Mouse (Mus musculus) small intestine, adult 2 months (tissue): ENCODE measurements around the gene BC037034.

Experiments
- CTCF ChIP-seq: fragments of 200-500 bp; IDR thresholded peaks from 2 replicates; pipeline ENCODE4 v1.5.1; 2012; ENCODE audit warnings: low read depth, mild to moderate bottlenecking, control low read depth, inconsistent platforms, low read length, moderate library complexity, mixed read lengths; ENCODE audit not compliant: insufficient replicate concordance, insufficient read length; ENCODE audit errors: extremely low read depth
- POLR2A ChIP-seq: fragments of 200-500 bp; IDR thresholded peaks from 2 replicates; pipeline ENCODE4 v1.6.1; 2012; ENCODE audit warnings: low read depth, mild to moderate bottlenecking, control low read depth, inconsistent platforms, low read length, moderate library complexity

- TF ChIP-seq CTCF (no peak), POLR2A (no peak)
Measured at GRCm38 (mm10) chr5:138277994-138278393, 14.2 kb upstream of the BC037034 start.
